Mouse (Mus musculus): ENCODE results near the gene Wdr86. TPM values are rescaled to one million over a fixed set of nuclear protein-coding genes. Genes with fewer than 3 reads are reported as not detected.

The Wdr86 gene
- polyA plus RNA-seq (2017; shearing (Covaris generic)), result 1 to 10 TPM in 1 of 2 experiments, under 1 TPM in 1; 0.89 to 2.0 TPM

GRCm38 (mm10) chr5:24730488-24730871 lies at the start of gene Wdr86:
Gene Wdr86 (minus strand): TSS chr5:24730727.

GRCm38 (mm10) chr5:24757816-24758215 lies 27.3 kb upstream of the Wdr86 start, which contains the start of gene Crygn:
Gene Crygn (minus strand): TSS chr5:24758008.

GRCm38 (mm10) chr5:24685366-24686093 lies 45.0 kb downstream of the Wdr86 start, which contains the start of gene Nub1:
Gene Nub1 (plus strand): TSS chr5:24685532.

Other genes starting within 250 kb of the Wdr86 start
- under 1 TPM in 1 of 2 experiments, not detected in 1; 0.45 TPM for gene Gbx1, start 203.5 kb downstream of the Wdr86 start, polyA plus RNA-seq (2017; shearing (Covaris generic))
- not detected for gene Asb10, start 189.7 kb downstream of the Wdr86 start, polyA plus RNA-seq (2017; shearing (Covaris generic))
- 1 to 10 TPM in 1 of 2 experiments, not detected in 1; 1.5 TPM for gene 4931409K22Rik, start 173.9 kb downstream of the Wdr86 start, polyA plus RNA-seq (2017; shearing (Covaris generic))
- gene Abcf2, start 153.3 kb downstream of the Wdr86 start, polyA plus RNA-seq (2017; shearing (Covaris generic)), result 10 to 100 TPM; 76.5 to 90.5 TPM
- gene Chpf2, start 144.0 kb downstream of the Wdr86 start, polyA plus RNA-seq (2017; shearing (Covaris generic)), result 10 to 100 TPM; 26.3 to 27.2 TPM
- gene Smarcd3, start 106.3 kb downstream of the Wdr86 start, polyA plus RNA-seq (2017; shearing (Covaris generic)), result 1 to 10 TPM; 1.9 to 7.7 TPM
- 10 to 100 TPM; 85.9 to 88.6 TPM for gene Nub1, start 45.2 kb downstream of the Wdr86 start, polyA plus RNA-seq (2017; shearing (Covaris generic))
- gene Crygn, start 27.3 kb upstream of the Wdr86 start, polyA plus RNA-seq (2017; shearing (Covaris generic)), result under 1 TPM; 0.38 to 0.60 TPM
- gene Rheb, start 111.9 kb upstream of the Wdr86 start, polyA plus RNA-seq (2017; shearing (Covaris generic)), result 100 to 1,000 TPM; 124 to 155 TPM